Mouse (Mus musculus) C2C12 (cell line): ENCODE results near the gene Hba-x. TPM values are rescaled to one million over a fixed set of nuclear protein-coding genes. Genes with fewer than 3 reads are reported as not detected.

Experiments used
- H3K27me3 ChIP-seq: one replicate; pipeline ENCODE4 v1.6.1; 2011; ENCODE audit not compliant: control insufficient read depth, insufficient read depth, insufficient read length
- H3K36me3 ChIP-seq: one replicate; pipeline ENCODE4 v1.6.1; 2011; ENCODE audit not compliant: control insufficient read depth, insufficient read depth
- H3K4me3 ChIP-seq: one replicate; pipeline ENCODE4 v1.5.1; 2011; ENCODE audit warnings: mild to moderate bottlenecking, control low read depth; ENCODE audit not compliant: poor library complexity, insufficient read depth, severe bottlenecking
- H3K79me2 ChIP-seq: one replicate; pipeline ENCODE4 v1.6.1; 2011; ENCODE audit not compliant: control insufficient read depth, insufficient read depth
- H3K79me3 ChIP-seq: one replicate; pipeline ENCODE4 v1.6.1; 2011; ENCODE audit warnings: low read depth, control low read depth
- H3ac ChIP-seq: one replicate; pipeline ENCODE3; 2011; ENCODE audit warnings: low read depth; ENCODE audit not compliant: control insufficient read depth, insufficient read length
- CEBPB ChIP-seq: IDR thresholded peaks from one replicate; pipeline ENCODE4 v1.6.1; 2011; ENCODE audit warnings: low read depth, mild to moderate bottlenecking, control low read depth, moderate library complexity
- CTCF ChIP-seq: IDR thresholded peaks from one replicate; pipeline ENCODE4 v1.5.1; 2011; ENCODE audit not compliant: control insufficient read depth, insufficient read depth, insufficient read length
- FOSL1 ChIP-seq: IDR thresholded peaks from one replicate; pipeline ENCODE4 v1.8.0; 2011; ENCODE audit warnings: mild to moderate bottlenecking, low read length; ENCODE audit not compliant: poor library complexity, insufficient read depth, severe bottlenecking
- MAX ChIP-seq: IDR thresholded peaks from one replicate; pipeline ENCODE4 v1.6.1; 2011; ENCODE audit warnings: mild to moderate bottlenecking, control low read depth
- MYOD1 ChIP-seq: IDR thresholded peaks from one replicate; pipeline ENCODE4 v1.6.1; 2011; ENCODE audit warnings: low read depth; ENCODE audit not compliant: control insufficient read depth, insufficient read length
- MYOG ChIP-seq: IDR thresholded peaks from one replicate; pipeline ENCODE4 v1.6.1; 2011; ENCODE audit not compliant: control insufficient read depth, insufficient read length; ENCODE audit errors: extremely low read depth
- USF1 ChIP-seq: IDR thresholded peaks from one replicate; pipeline ENCODE4 v1.6.1; 2011; ENCODE audit warnings: low read depth, mild to moderate bottlenecking, control low read depth, moderate library complexity
- polyA plus RNA-seq: library from polyadenylated mRNA; unstranded; fragments of >200 nt; fragmentation: generic; extraction: Trizol; gene quantifications from one replicate; pipeline ENCODE4 v1.2.1, GENCODE M21; 2012; ENCODE audit warnings: missing spikeins

Hba-x gene
- polyA plus RNA-seq, 1 experiment: not detected

DNA sequence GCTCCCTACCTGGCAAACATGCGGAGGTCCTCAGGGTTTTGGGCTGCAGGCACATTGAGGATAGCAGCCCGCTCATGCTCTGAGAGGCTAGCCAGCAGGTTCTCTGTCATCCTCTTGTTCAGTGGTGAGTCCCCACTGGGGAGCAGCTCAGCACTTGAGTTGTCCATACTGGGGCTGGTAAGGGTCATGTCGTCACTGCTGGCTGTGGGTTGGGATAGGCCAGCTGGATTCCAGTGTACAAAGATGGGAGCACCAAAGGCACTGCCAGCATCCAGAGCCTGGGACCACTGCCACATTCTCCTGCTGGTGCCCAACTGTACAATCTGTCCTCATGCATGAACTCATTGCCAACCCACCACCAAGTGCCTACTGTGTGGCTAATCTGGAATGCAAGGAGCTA is 42.3 kb upstream of the Hba-x start:
- no peak overlapping the region for H3ac ChIP-seq
- H3K79me2 ChIP-seq: no peaks in the 10 kb centered on the region
- H3K36me3 ChIP-seq: peaks cover 75% of the 10 kb centered on the region
- H3K27me3 ChIP-seq: no peaks in the 10 kb centered on the region
- no peak overlapping the region for H3K4me3 ChIP-seq
- TF ChIP-seq MYOG (no peak), FOSL1 (no peak), USF1 (no peak), CTCF (no peak), MYOD1 (no peak), MAX (no peak), CEBPB (no peak)
- H3K79me3 ChIP-seq: no peaks in the 10 kb centered on the region

DNA sequence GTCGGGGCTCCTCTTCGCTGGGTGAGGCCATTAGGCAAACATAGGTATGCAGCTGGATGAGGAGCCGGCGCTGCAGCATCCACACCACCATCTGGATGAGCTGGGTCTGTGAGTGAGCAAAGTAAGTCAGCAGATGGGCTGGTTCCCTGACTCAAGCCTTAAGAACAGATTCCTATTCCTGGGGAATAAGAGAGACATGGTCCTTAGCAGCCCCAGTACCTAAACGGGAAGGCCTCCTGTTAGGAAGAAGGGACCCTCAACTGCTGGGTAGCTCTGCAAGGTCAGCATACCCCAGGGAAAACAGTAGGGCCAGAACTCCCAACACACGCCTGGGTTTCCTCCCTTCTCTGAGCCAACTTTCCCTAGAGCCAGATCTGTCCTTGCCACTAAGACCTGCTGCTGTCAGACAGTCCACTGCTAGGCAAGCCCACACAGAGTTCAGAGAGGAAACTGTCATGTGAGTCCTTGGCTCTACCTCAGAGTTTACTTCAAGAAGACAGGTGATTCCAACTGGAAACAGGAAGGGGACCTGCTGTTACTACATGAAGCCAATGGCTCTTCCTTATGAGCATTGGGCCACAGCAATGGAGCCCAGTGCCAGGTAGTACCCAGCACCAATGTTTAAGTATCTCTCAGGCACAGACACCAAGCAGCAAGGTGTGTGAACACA is 41.2 kb upstream of the Hba-x start:
- Histone ChIP-seq H3K36me3 (peaks cover 70% of the 10 kb centered on the region), H3K79me2 (no peaks in the 10 kb centered on the region), H3K27me3 (no peaks in the 10 kb centered on the region)

DNA sequence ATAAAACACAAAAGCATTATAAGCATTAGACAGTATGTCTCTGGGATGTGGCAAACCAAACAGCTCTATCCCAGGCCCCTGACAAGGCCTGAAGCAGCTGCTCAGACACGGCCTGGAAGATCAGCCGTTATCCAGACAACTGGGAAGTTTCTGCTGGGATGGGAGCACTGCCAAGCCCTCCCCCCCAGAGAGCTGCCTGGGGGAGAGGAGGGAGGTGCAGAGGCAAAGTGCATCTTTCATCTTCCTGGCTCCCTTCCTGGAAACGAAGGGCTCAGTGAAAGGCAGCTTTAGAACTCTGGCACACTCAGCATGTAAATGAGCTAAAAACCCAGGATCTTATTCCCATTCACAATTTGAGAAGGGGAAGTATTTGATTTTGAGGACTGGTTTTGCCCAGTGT is 40.6 kb upstream of the Hba-x start:
- Histone ChIP-seq H3ac (no peak overlapping the region), H3K36me3 (peaks cover 64% of the 10 kb centered on the region), H3K4me3 (no peak overlapping the region), H3K27me3 (no peaks in the 10 kb centered on the region), H3K79me2 (no peaks in the 10 kb centered on the region), H3K79me3 (no peaks in the 10 kb centered on the region)
- TF ChIP-seq MYOG: no peak
- TF ChIP-seq USF1: no peak
- no peak for TF ChIP-seq CEBPB
- no peak for TF ChIP-seq MAX
- no peak for TF ChIP-seq MYOD1
- TF ChIP-seq CTCF: no peak
- no peak for TF ChIP-seq FOSL1

More for the DNA sequence above, 41.2 kb upstream of the Hba-x start:
- no peaks in the 10 kb centered on the region for H3K79me3 ChIP-seq
- no peak overlapping the region for H3ac ChIP-seq
- no peak for TF ChIP-seq MYOD1
- TF ChIP-seq USF1: no peak
- TF ChIP-seq MYOG: no peak
- TF ChIP-seq FOSL1: no peak
- no peak for TF ChIP-seq CTCF
- no peak for TF ChIP-seq MAX
- no peak for TF ChIP-seq CEBPB
- no peak overlapping the region for H3K4me3 ChIP-seq

DNA sequence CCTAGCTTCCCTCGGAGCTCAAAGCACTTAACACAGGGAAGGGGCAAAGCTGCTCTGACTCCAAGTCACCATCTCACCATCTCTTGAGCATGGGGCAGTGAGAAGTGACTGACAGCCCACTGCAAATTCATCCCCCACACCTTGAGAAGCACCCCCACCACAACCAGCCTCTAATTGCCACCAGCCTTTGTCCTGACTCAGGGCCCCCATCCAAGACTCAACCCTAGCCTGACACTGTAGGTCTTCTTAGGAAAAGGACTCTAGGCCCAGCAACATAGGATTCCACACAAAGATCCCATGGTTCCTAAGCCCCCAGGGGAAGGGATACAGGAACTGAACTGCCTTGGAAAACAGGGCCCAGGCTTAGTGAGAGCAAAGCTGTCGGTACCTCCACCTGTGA is 40.1 kb upstream of the Hba-x start:
- Histone ChIP-seq H3K36me3 (peaks cover 60% of the 10 kb centered on the region), H3K4me3 (no peak overlapping the region), H3K79me3 (no peaks in the 10 kb centered on the region), H3K27me3 (no peaks in the 10 kb centered on the region), H3K79me2 (no peaks in the 10 kb centered on the region), H3ac (no peak overlapping the region)
- TF ChIP-seq CTCF: no peak
- TF ChIP-seq MAX: no peak
- no peak for TF ChIP-seq CEBPB
- TF ChIP-seq MYOG: no peak
- TF ChIP-seq FOSL1: no peak

DNA sequence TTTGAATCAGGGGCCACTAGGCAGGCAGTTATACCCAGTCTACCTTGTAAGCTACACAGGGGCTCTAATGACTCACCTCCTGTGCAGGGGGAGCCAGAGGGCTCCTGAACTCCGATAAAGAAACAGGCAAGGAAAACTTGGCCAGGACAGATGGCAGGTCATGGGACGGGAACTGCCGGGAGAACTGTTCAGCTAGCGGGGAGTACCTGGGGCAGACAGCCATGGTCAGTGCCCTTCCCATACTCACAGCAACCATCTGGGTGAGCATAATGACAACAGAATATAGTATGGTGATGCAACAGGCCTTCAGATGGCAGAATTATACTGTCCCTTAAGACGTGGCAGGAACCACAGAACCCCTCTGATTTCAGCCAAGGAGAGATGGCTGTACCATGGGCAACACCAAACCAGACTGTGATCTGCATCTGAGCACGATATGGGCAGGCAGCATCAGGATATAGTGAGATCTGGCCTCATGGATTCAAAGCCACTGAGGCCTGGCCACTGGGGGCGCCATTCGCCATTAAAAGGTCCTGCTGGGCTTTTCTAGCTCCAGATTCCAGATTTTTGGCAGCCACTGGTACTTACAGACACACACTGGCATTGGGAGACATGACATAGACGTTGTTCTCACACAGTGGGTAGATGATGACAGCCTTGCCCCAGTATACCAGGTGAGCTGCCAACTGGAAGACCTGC is 39.3 kb upstream of the Hba-x start:
- Histone ChIP-seq H3ac (no peak overlapping the region), H3K79me2 (no peaks in the 10 kb centered on the region), H3K79me3 (no peaks in the 10 kb centered on the region), H3K27me3 (no peaks in the 10 kb centered on the region), H3K4me3 (no peak overlapping the region), H3K36me3 (peaks cover 58% of the 10 kb centered on the region)
- TF ChIP-seq CTCF: peak; percentile 78
- no peak for TF ChIP-seq MYOD1

DNA sequence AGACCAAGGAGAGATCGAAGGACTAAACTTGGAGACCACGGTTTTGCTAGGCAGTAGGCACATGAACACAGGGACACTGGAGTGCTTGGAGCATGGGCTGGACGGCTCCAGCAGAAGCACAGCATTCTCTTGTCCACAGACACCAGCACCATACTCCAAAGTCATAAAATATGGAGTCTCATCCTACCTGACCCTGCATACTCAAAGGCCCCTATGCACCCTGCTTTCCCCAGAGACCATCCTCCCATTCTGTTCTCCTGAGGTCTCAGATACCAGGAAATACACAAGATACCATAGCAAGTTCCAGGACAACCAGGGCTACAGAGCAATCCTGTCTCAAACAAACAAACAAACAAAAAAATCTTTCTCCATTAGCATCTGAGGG is 38.8 kb upstream of the Hba-x start:
- no peak overlapping the region for H3ac ChIP-seq
- no peaks in the 10 kb centered on the region for H3K79me2 ChIP-seq
- no peaks in the 10 kb centered on the region for H3K27me3 ChIP-seq
- H3K4me3 ChIP-seq: no peak overlapping the region
- H3K79me3 ChIP-seq: no peaks in the 10 kb centered on the region
- H3K36me3 ChIP-seq: peaks cover 57% of the 10 kb centered on the region
- no peak for TF ChIP-seq FOSL1
